Mouse (Mus musculus) liver, embryonic 18 days (tissue): Measurements from ENCODE around the gene Mesp1. TPM values are rescaled to one million over a fixed set of nuclear protein-coding genes. Genes with fewer than 3 reads are reported as not detected.

ENCODE experiments used
- polyA plus RNA-seq: library from polyadenylated mRNA; depleted of rRNA; stranded (reverse); fragments of >200 nt; gene quantifications from 2 replicates; pipeline ENCODE4 v1.2.3, GENCODE M21; 2012; rRNA removed

Gene Mesp1
- polyA plus RNA-seq, result 0.07 and 0.12 TPM in 2 replicates

DNA sequence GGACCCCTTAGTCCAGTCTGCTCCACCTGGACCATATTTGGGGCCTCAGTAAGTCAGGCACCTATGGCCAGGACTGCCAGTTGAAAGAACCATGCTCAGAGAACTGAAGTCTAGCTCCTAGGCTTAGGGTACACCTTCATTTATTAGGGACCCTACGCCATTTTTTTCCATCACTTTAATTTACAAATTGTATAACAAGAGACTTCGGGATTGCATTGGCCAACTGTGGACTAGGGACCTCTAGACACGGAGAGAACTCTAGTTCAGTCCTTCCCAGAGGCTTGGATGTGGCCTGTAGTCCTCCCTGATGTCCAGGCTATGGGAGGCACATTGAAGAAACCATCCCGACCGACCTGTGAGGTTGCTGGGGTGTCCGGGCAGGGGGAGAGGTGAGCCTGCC lies at the start of gene Mesp1:
TSS of gene Mesp1 (minus strand) at position 101 of the 400 bp plus-strand sequence.

DNA sequence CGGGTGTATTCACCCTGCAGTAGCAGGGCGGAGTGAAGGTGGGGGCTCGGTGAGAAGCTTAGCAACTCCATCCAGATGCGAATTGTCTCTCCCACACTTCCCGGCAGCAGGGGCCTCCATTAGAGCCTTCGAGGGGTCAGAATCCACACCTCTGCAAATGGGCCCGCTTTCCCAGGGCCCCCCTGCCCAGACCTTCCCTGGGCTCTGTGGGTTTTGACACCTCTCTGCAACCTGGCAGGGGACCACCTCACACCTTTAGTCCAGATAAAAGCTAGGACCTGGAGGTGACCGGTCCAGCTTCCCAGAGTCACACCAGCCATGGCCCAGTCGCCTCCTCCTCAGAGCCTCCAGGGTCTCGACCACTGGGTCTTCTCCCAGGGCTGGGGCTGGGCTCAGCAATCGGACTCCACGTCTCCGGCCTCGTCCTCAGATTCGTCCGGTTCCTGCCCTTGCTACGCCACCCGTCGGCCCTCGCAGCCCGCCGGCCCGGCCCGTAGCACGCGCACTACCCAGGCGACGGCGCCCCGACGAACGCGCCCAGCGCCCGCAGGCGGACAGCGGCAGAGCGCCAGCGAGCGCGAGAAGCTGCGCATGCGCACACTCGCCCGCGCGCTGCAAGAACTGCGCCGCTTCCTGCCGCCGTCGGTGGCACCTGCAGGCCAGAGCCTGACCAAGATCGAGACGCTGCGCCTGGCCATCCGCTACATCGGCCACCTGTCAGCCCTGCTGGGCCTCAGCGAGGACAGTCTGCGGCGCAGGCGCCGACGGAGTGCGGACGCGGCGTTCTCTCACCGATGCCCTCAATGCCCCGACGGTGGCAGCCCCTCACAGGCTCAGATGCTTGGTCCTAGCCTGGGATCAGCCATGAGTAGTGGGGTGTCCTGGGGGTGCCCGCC lies 17.3 kb upstream of the Mesp1 start, which contains the start of gene Mesp2:
TSS of gene Mesp2 (plus strand) at position 117 of the 896 bp plus-strand sequence.

GRCm38 (mm10) chr7:79742659-79743536 lies 50.7 kb downstream of the Mesp1 start, which contains the start of the genes Pex11a and Wdr93:
Gene Pex11a, minus strand, starts transcription at chr7:79743131.
Gene Wdr93, plus strand, starts transcription at chr7:79743163.

Other genes starting within 250 kb of the Mesp1 start
- 0.05 and 0.22 TPM in 2 replicates for gene Rhcg, start 176.1 kb downstream of the Mesp1 start, polyA plus RNA-seq
- 1.6 and 2.2 TPM in 2 replicates for gene Ticrr, start 133.6 kb downstream of the Mesp1 start, polyA plus RNA-seq
- gene Kif7, start 78.1 kb downstream of the Mesp1 start, polyA plus RNA-seq, result 0.35 and 0.39 TPM in 2 replicates
- gene Plin1, start 60.9 kb downstream of the Mesp1 start, polyA plus RNA-seq, result not detected in 2 replicates
- gene Pex11a, start 50.7 kb downstream of the Mesp1 start, polyA plus RNA-seq, result 12.1 and 14.7 TPM in 2 replicates
- gene Wdr93, start 50.6 kb downstream of the Mesp1 start, polyA plus RNA-seq, result 0.15 and 0.28 TPM in 2 replicates
- 0.02 and 0.04 TPM in 2 replicates for gene Mesp2, start 16.9 kb upstream of the Mesp1 start, polyA plus RNA-seq
- 20.4 and 21.5 TPM in 2 replicates for gene Anpep, start 67.3 kb upstream of the Mesp1 start, polyA plus RNA-seq
- gene Ap3s2, start 126.9 kb upstream of the Mesp1 start, polyA plus RNA-seq, result 5.9 and 7.1 TPM in 2 replicates
- 2.6 and 2.8 TPM in 2 replicates for gene Arpin, start 141.6 kb upstream of the Mesp1 start, polyA plus RNA-seq
- gene Zfp710, start 231.0 kb upstream of the Mesp1 start, polyA plus RNA-seq, result 9.5 and 12.1 TPM in 2 replicates